Mouse (Mus musculus): ENCODE measurements around the gene Itsn2. TPM values are rescaled to one million over a fixed set of nuclear protein-coding genes. Genes with fewer than 3 reads are reported as not detected.

The Itsn2 gene
- total and polyA plus RNA-seq, 3 experiments = 27.9 to 48.1 (median 44.4) TPM

GRCm38 (mm10) chr12:4558475-4559279 is 33.8 kb upstream of the Itsn2 start:
- no peak for DNase-seq (ENCODE audit: extremely low read depth)

GRCm38 (mm10) chr12:4571864-4572263 is 20.6 kb upstream of the Itsn2 start:
- Histone ChIP-seq H3K9ac (ENCODE audit: insufficient read depth, low read depth) (no peak overlapping the region), H3K27me3 (replicated peaks) (no peaks in the 10 kb centered on the region), H3K79me2 (replicated peaks; ENCODE audit: control insufficient read depth, extremely low read depth, insufficient read depth, poor library complexity, severe bottlenecking) (no peaks in the 10 kb centered on the region), H3K4me2 (ENCODE audit: insufficient read depth, low read depth, poor library complexity, severe bottlenecking) (peak overlapping the region; percentile 50), H3K4me3 (replicated peaks in 1 of 3; ENCODE audit: low read depth in 2 of 3, low read length in 2 of 3, poor library complexity in 1 of 3) (no peak overlapping the region), H3K27ac (ENCODE audit: insufficient read depth, low read depth) (no peak overlapping the region), H3K9me3 (replicated peaks; ENCODE audit: low read length) (no peaks in the 10 kb centered on the region), H3K4me1 (ENCODE audit: control insufficient read depth in 1 of 2, insufficient read depth in 2 of 2) (peaks cover 2 to 6% of the 10 kb centered on the region in 2 experiments; a peak in 1 of 4 replicates), H3K36me3 (replicated peaks in 1 of 2; ENCODE audit: control insufficient read depth in 1 of 2, insufficient read depth in 1 of 2, low read length in 1 of 2) (no peaks in the 10 kb centered on the region)
- DNase-seq (ENCODE audit: extremely low read depth) = peak; percentile 82
- dilution Hi-C loops (cut with MboI; ENCODE audit: extremely low pct_ligation_motif_present, extremely low pct_unique_long_range_greater_than_20kb, low sequenced_read_pairs) (no loop called here), in situ Hi-C loops (cut with MboI; ENCODE audit: low pct_ligation_motif_present, low pct_unique_long_range_greater_than_20kb, low sequenced_read_pairs) (no loop called here)
- TF ChIP-seq E2F4 (IDR thresholded peaks at IDR 0.05; ENCODE audit: insufficient replicate concordance, low read depth, low read length) = no peak
- no peak for TF ChIP-seq GABPA (IDR thresholded peaks at IDR 0.05; ENCODE audit: insufficient replicate concordance, low read depth, low read length)
- peak; percentile 95 for TF ChIP-seq ZNF384 (IDR thresholded peaks at IDR 0.05; ENCODE audit: low read depth, low read length)
- TF ChIP-seq KAT2A (IDR thresholded peaks at IDR 0.05; ENCODE audit: insufficient replicate concordance, low read length) = no peak
- TF ChIP-seq MAZ (IDR thresholded peaks at IDR 0.05; ENCODE audit: low read depth, low read length) = no peak
- TF ChIP-seq MAFK (IDR thresholded peaks at IDR 0.05; ENCODE audit: insufficient replicate concordance, low read length) = no peak
- TF ChIP-seq CTCF (conservative IDR thresholded peaks at IDR 0.05 in 1 of 2, IDR thresholded peaks at IDR 0.05 in 1 of 2; ENCODE audit: low read depth in 2 of 2, low read length in 2 of 2) = peak in 1 of 2 experiments; percentile 86; a peak in 2 of 4 replicates
- no peak for TF ChIP-seq MYC (IDR thresholded peaks at IDR 0.05; ENCODE audit: low read depth, low read length)
- TF ChIP-seq SMC3 (IDR thresholded peaks at IDR 0.05; ENCODE audit: low read depth, low read length) = peak; percentile 74
- TF ChIP-seq MEF2A (IDR thresholded peaks at IDR 0.05; ENCODE audit: borderline replicate concordance, low read depth, low read length) = no peak
- TF ChIP-seq NRF1 (IDR thresholded peaks at IDR 0.05; ENCODE audit: low read depth, low read length) = no peak
- no peak for TF ChIP-seq BHLHE40 (IDR thresholded peaks at IDR 0.05; ENCODE audit: low read depth, low read length)
- TF ChIP-seq RAD21 (IDR thresholded peaks at IDR 0.05; ENCODE audit: low read depth, low read length) = peak; percentile 95
- TF ChIP-seq USF1 (IDR thresholded peaks at IDR 0.05; ENCODE audit: low read depth, low read length) = no peak
- TF ChIP-seq ELF1 (IDR thresholded peaks at IDR 0.05; ENCODE audit: low read depth, low read length) = no peak
- 0 out of 2 replicates have a peak, but pooled peaks have one; percentile 14 for TF ChIP-seq ZC3H11A (IDR thresholded peaks at IDR 0.05; ENCODE audit: low read depth, low read length)
- no peak for TF ChIP-seq EP300 (IDR thresholded peaks at IDR 0.05; ENCODE audit: low read length)
- TF ChIP-seq MXI1 (IDR thresholded peaks at IDR 0.05; ENCODE audit: low read depth, low read length) = no peak
- no peak for TF ChIP-seq POLR2AphosphoS2 (IDR thresholded peaks at IDR 0.05; ENCODE audit: low read depth, low read length)
- no peak for TF ChIP-seq USF2 (conservative IDR thresholded peaks at IDR 0.05; ENCODE audit: low read depth, low read length)
- TF ChIP-seq JUND (conservative IDR thresholded peaks at IDR 0.05; ENCODE audit: low read depth, low read length) = no peak
- TF ChIP-seq ZMIZ1 (IDR thresholded peaks at IDR 0.05; ENCODE audit: low read depth, low read length) = no peak

More at GRCm38 (mm10) chr12:4558475-4559279, 33.8 kb upstream of the Itsn2 start:
- peaks cover 3% of the 10 kb centered on the region for H3K9me3 ChIP-seq (replicated peaks; ENCODE audit: low read length)
- in situ Hi-C loops (cut with MboI; ENCODE audit: low pct_ligation_motif_present, low pct_unique_long_range_greater_than_20kb, low sequenced_read_pairs) (no loop called here), dilution Hi-C loops (cut with MboI; ENCODE audit: extremely low pct_ligation_motif_present, extremely low pct_unique_long_range_greater_than_20kb, low sequenced_read_pairs) (no loop called here)
- H3K4me2 ChIP-seq (ENCODE audit: insufficient read depth, low read depth, poor library complexity, severe bottlenecking) = no peak overlapping the region
- no peak overlapping the region for H3K9ac ChIP-seq (ENCODE audit: insufficient read depth, low read depth)
- H3K4me3 ChIP-seq (replicated peaks in 1 of 3; ENCODE audit: low read depth in 2 of 3, low read length in 2 of 3, poor library complexity in 1 of 3) = no peak overlapping the region
- TF ChIP-seq USF1 (IDR thresholded peaks at IDR 0.05; ENCODE audit: low read depth, low read length) = no peak
- TF ChIP-seq MAX (IDR thresholded peaks at IDR 0.05; ENCODE audit: low read length) = no peak
- TF ChIP-seq JUND (conservative IDR thresholded peaks at IDR 0.05; ENCODE audit: low read depth, low read length) = no peak
- TF ChIP-seq CHD2 (IDR thresholded peaks at IDR 0.05; ENCODE audit: low read length) = no peak
- no peak for TF ChIP-seq ZMIZ1 (IDR thresholded peaks at IDR 0.05; ENCODE audit: low read depth, low read length)
- TF ChIP-seq NRF1 (IDR thresholded peaks at IDR 0.05; ENCODE audit: low read depth, low read length) = no peak
- TF ChIP-seq ETS1 (conservative IDR thresholded peaks at IDR 0.05; ENCODE audit: low read depth, low read length) = no peak
- TF ChIP-seq GABPA (IDR thresholded peaks at IDR 0.05; ENCODE audit: insufficient replicate concordance, low read depth, low read length) = no peak
- TF ChIP-seq POLR2AphosphoS2 (IDR thresholded peaks at IDR 0.05; ENCODE audit: low read depth, low read length) = no peak
- TF ChIP-seq UBTF (IDR thresholded peaks at IDR 0.05; ENCODE audit: low read depth, low read length) = no peak
- no peak for TF ChIP-seq MXI1 (IDR thresholded peaks at IDR 0.05; ENCODE audit: low read depth, low read length)
- TF ChIP-seq E2F4 (IDR thresholded peaks at IDR 0.05; ENCODE audit: insufficient replicate concordance, low read depth, low read length) = no peak
- TF ChIP-seq NELFE (IDR thresholded peaks at IDR 0.05; ENCODE audit: low read depth, low read length) = no peak
- TF ChIP-seq ZKSCAN1 (IDR thresholded peaks at IDR 0.05; ENCODE audit: borderline replicate concordance, low read depth, low read length) = no peak
- TF ChIP-seq IRF4 (IDR thresholded peaks at IDR 0.05; ENCODE audit: low read depth, low read length) = no peak
- TF ChIP-seq MAFK (IDR thresholded peaks at IDR 0.05; ENCODE audit: insufficient replicate concordance, low read length) = no peak
- no peak for TF ChIP-seq ZC3H11A (IDR thresholded peaks at IDR 0.05; ENCODE audit: low read depth, low read length)
- no peak for TF ChIP-seq ELF1 (IDR thresholded peaks at IDR 0.05; ENCODE audit: low read depth, low read length)
- TF ChIP-seq EP300 (IDR thresholded peaks at IDR 0.05; ENCODE audit: low read length) = no peak
- H3K36me3 ChIP-seq (replicated peaks in 1 of 2; ENCODE audit: control insufficient read depth in 1 of 2, insufficient read depth in 1 of 2, low read length in 1 of 2) = no peaks in the 10 kb centered on the region
- no peaks in the 10 kb centered on the region for H3K79me2 ChIP-seq (replicated peaks; ENCODE audit: control insufficient read depth, extremely low read depth, insufficient read depth, poor library complexity, severe bottlenecking)
- H3K27me3 ChIP-seq (replicated peaks) = no peaks in the 10 kb centered on the region
- peaks cover 0 to 3% of the 10 kb centered on the region in 2 experiments; a peak in 1 of 4 replicates for H3K4me1 ChIP-seq (ENCODE audit: control insufficient read depth in 1 of 2, insufficient read depth in 2 of 2)
- no peak overlapping the region for H3K27ac ChIP-seq (ENCODE audit: insufficient read depth, low read depth)
